Mouse (Mus musculus) MEL (cell line): Measurements from ENCODE around the gene D130043K22Rik. TPM values are rescaled to one million over a fixed set of nuclear protein-coding genes. Genes with fewer than 3 reads are reported as not detected.

Source experiments
- DNase-seq: peaks from one replicate; pipeline ENCODE4 v3.0.0; 2011; ENCODE audit warnings: low read depth, low spot score
- H3K27ac ChIP-seq: 2 replicates; pipeline ENCODE4 v1.5.1; 2012; ENCODE audit warnings: low read depth, mild to moderate bottlenecking, control low read depth, low read length, moderate library complexity; ENCODE audit not compliant: control insufficient read depth
- H3K27me3 ChIP-seq, 2 experiments: fragments of 150-350 bp in 1 of 2; sonication (generic) in 1 of 2; 2 replicates each; pipeline ENCODE4 v1.6.1; 2012; ENCODE audit warnings: low read length in 2 of 2, mild to moderate bottlenecking in 2 of 2, improper control_type of control experiment in 1 of 2, moderate library complexity in 1 of 2; ENCODE audit not compliant: insufficient read depth in 2 of 2, control insufficient read depth in 1 of 2
- H3K36me3 ChIP-seq, 2 experiments: 2 replicates each; pipeline ENCODE4 v1.6.1; 2012 to 2014; ENCODE audit warnings: low read length in 2 of 2, improper control_type of control experiment in 1 of 2, inconsistent platforms in 1 of 2, mild to moderate bottlenecking in 1 of 2; ENCODE audit not compliant: insufficient read depth in 2 of 2, control insufficient read depth in 1 of 2
- H3K4me1 ChIP-seq, 2 experiments: fragments of 150-350 bp in 1 of 2; sonication (generic) in 1 of 2; 2 replicates each; pipeline ENCODE4 v1.6.1; 2012; ENCODE audit warnings: low read length in 2 of 2, improper control_type of control experiment in 1 of 2, mild to moderate bottlenecking in 1 of 2; ENCODE audit not compliant: insufficient read depth in 2 of 2, control insufficient read depth in 1 of 2
- H3K4me3 ChIP-seq, 2 experiments: fragments of 150-350 bp in 1 of 2; sonication (generic) in 1 of 2; 2 replicates each; pipeline ENCODE4 v1.5.1; 2012; ENCODE audit warnings: low read depth in 2 of 2, low read length in 2 of 2, mild to moderate bottlenecking in 2 of 2, moderate library complexity in 2 of 2, control low read depth in 1 of 2, improper control_type of control experiment in 1 of 2; ENCODE audit not compliant: control insufficient read depth in 1 of 2, insufficient read depth in 1 of 2
- H3K79me2 ChIP-seq: 2 replicates; pipeline ENCODE4 v1.6.1; 2012; ENCODE audit warnings: mild to moderate bottlenecking, low read length, moderate library complexity; ENCODE audit not compliant: control insufficient read depth, poor library complexity, insufficient read depth
- H3K9ac ChIP-seq: 2 replicates; pipeline ENCODE4 v1.6.1; 2012; ENCODE audit warnings: low read depth, mild to moderate bottlenecking, control low read depth, low read length, moderate library complexity; ENCODE audit not compliant: control insufficient read depth, poor library complexity, severe bottlenecking
- H3K9me3 ChIP-seq: fragments of 150-350 bp; sonication (generic); replicated peaks from 2 replicates; pipeline ENCODE4 v1.6.1; 2012; ENCODE audit warnings: mild to moderate bottlenecking, low read length, improper control_type of control experiment, moderate library complexity; ENCODE audit not compliant: insufficient read depth
- BHLHE40 ChIP-seq: IDR thresholded peaks from 2 replicates; pipeline ENCODE4 v1.6.1; 2012; ENCODE audit warnings: low read depth, mild to moderate bottlenecking, inconsistent platforms, low read length, improper control_type of control experiment, borderline replicate concordance
- CHD1 ChIP-seq: IDR thresholded peaks from 2 replicates; pipeline ENCODE4 v1.6.1; 2012; ENCODE audit warnings: low read depth, mild to moderate bottlenecking, inconsistent platforms, low read length, improper control_type of control experiment
- CHD2 ChIP-seq: IDR thresholded peaks from 2 replicates; pipeline ENCODE4 v1.6.1; 2011; ENCODE audit warnings: low read length, improper control_type of control experiment
- E2F4 ChIP-seq: IDR thresholded peaks from 2 replicates; pipeline ENCODE4 v1.6.1; 2011; ENCODE audit warnings: low read depth, low read length, improper control_type of control experiment, borderline replicate concordance
- EP300 ChIP-seq, 2 experiments: IDR thresholded peaks; 2 replicates each; pipeline ENCODE4 v1.6.1; 2011; ENCODE audit warnings: improper control_type of control experiment in 2 of 2, low read length in 2 of 2, low read depth in 1 of 2, mild to moderate bottlenecking in 1 of 2
- MAX ChIP-seq: IDR thresholded peaks from 2 replicates; pipeline ENCODE4 v1.6.1; 2011; ENCODE audit warnings: low read length, improper control_type of control experiment
- MEF2A ChIP-seq: IDR thresholded peaks from 2 replicates; pipeline ENCODE4 v1.6.1; 2014; ENCODE audit warnings: low read depth, mild to moderate bottlenecking, inconsistent platforms, low read length, improper control_type of control experiment; ENCODE audit not compliant: poor library complexity, insufficient replicate concordance, severe bottlenecking; ENCODE audit errors: extremely low read depth
- MXI1 ChIP-seq: IDR thresholded peaks from 2 replicates; pipeline ENCODE4 v1.6.1; 2011; ENCODE audit warnings: mild to moderate bottlenecking, low read depth, low read length, improper control_type of control experiment
- MYB ChIP-seq: IDR thresholded peaks from 2 replicates; pipeline ENCODE4 v1.6.1; 2011; ENCODE audit warnings: mild to moderate bottlenecking, low read depth, low read length, improper control_type of control experiment
- NELFE ChIP-seq: IDR thresholded peaks from 2 replicates; pipeline ENCODE4 v1.6.1; 2011; ENCODE audit warnings: low read depth, low read length, improper control_type of control experiment
- POLR2A ChIP-seq, 2 experiments: IDR thresholded peaks; 2 replicates each; pipeline ENCODE4 v1.6.1; 2011 to 2012; ENCODE audit warnings: low read length in 2 of 2, mild to moderate bottlenecking in 2 of 2, control low read depth in 1 of 2, improper control_type of control experiment in 1 of 2, low read depth in 1 of 2, moderate library complexity in 1 of 2; ENCODE audit not compliant: control insufficient read depth in 1 of 2, insufficient read depth in 1 of 2, poor library complexity in 1 of 2
- POLR2AphosphoS2 ChIP-seq: IDR thresholded peaks from 2 replicates; pipeline ENCODE4 v1.6.1; 2011; ENCODE audit warnings: low read length, improper control_type of control experiment
- POLR2AphosphoS5 ChIP-seq: IDR thresholded peaks from 2 replicates; pipeline ENCODE4 v1.6.1; 2012; ENCODE audit warnings: low read depth, borderline replicate concordance, mild to moderate bottlenecking, inconsistent platforms, low read length, moderate library complexity, mixed read lengths
- RAD21 ChIP-seq: IDR thresholded peaks from 2 replicates; pipeline ENCODE4 v1.6.1; 2011; ENCODE audit warnings: mild to moderate bottlenecking, low read depth, low read length, improper control_type of control experiment
- RCOR1 ChIP-seq: IDR thresholded peaks from 2 replicates; pipeline ENCODE4 v1.6.1; 2012; ENCODE audit warnings: low read depth, mild to moderate bottlenecking, inconsistent platforms, low read length, improper control_type of control experiment
- SMC3 ChIP-seq: IDR thresholded peaks from 2 replicates; pipeline ENCODE4 v1.6.1; 2011; ENCODE audit warnings: low read depth, low read length, improper control_type of control experiment
- TAL1 ChIP-seq: IDR thresholded peaks from 2 replicates; pipeline ENCODE4 v1.6.1; 2012; ENCODE audit warnings: mild to moderate bottlenecking, inconsistent platforms, low read length, moderate library complexity, mixed read lengths
- TBP ChIP-seq: IDR thresholded peaks from 2 replicates; pipeline ENCODE4 v1.8.0; 2011; ENCODE audit warnings: low read depth, low read length, improper control_type of control experiment
- TCF12 ChIP-seq: IDR thresholded peaks from 2 replicates; pipeline ENCODE4 v1.6.1; 2014; ENCODE audit warnings: low read depth, mild to moderate bottlenecking, inconsistent platforms, low read length, improper control_type of control experiment, moderate library complexity
- UBTF ChIP-seq: IDR thresholded peaks from 2 replicates; pipeline ENCODE4 v1.6.1; 2012; ENCODE audit warnings: low read depth, mild to moderate bottlenecking, inconsistent platforms, low read length, improper control_type of control experiment, moderate library complexity, borderline replicate concordance; ENCODE audit not compliant: insufficient read depth
- USF2 ChIP-seq, 2 experiments: IDR thresholded peaks; 2 replicates each; pipeline ENCODE4 v1.6.1; 2011 to 2012; ENCODE audit warnings: improper control_type of control experiment in 2 of 2, low read length in 2 of 2, borderline replicate concordance in 1 of 2, inconsistent platforms in 1 of 2, low read depth in 1 of 2, mild to moderate bottlenecking in 1 of 2; ENCODE audit not compliant: insufficient read depth in 1 of 2
- ZKSCAN1 ChIP-seq: IDR thresholded peaks from 2 replicates; pipeline ENCODE4 v1.6.1; 2012; ENCODE audit warnings: low read depth, mild to moderate bottlenecking, inconsistent platforms, low read length, improper control_type of control experiment, moderate library complexity
- polyA plus RNA-seq, 2 experiments: library from polyadenylated mRNA; stranded (reverse) in 1 of 2; unstranded in 1 of 2; fragments of >175 nt in 1 of 2; fragments of >200 nt in 1 of 2; gene quantifications; 2 replicates each; pipeline versions ENCODE4 v1.2.1 to v1.2.4; 2012; ENCODE audit warnings: low replicate concordance in 2 of 2, low read depth in 1 of 2; ENCODE audit not compliant: insufficient read length in 2 of 2, insufficient read depth in 1 of 2, missing spikeins in 1 of 2
- total RNA-seq: library from RNA; depleted of rRNA; stranded (reverse); fragments of 300-350 nt; gene quantifications from 2 replicates; pipeline ENCODE4 v1.2.3, GENCODE M21; 2012

Gene D130043K22Rik
- total and polyA plus RNA-seq, 3 experiments: not detected

DNA sequence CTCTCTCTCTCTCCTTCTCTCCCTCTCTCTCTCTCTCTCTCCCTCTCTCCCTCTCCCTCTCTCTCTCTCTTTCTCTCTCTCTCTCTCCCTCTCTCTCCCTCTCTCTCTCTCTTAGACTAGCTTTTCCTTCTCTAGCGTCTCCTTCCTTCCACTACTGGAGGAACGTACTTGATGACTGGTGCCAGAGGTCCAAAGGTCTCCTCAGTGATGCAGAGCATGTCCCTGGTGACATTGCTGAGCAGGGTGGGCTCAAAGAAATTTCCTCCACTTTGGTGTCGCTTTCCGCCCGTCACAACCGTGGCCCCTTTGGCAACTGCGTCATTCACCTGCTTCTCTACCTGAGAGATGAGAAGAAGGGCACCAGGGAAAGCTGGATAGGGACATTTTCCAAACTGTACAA, 68.6 kb downstream of the D130043K22Rik start:
- H3K36me3 ChIP-seq: no peaks in the 10 kb centered on the region
- peaks cover 7% of the 10 kb centered on the region in 2 experiments for H3K27me3 ChIP-seq
- H3K4me3 ChIP-seq: no peak overlapping the region
- TF ChIP-seq UBTF: no peak
- TF ChIP-seq NELFE: no peak
- no peak for TF ChIP-seq E2F4
- TF ChIP-seq TBP: no peak
- TF ChIP-seq POLR2AphosphoS5: no peak
- H3K9me3 ChIP-seq: no peaks in the 10 kb centered on the region
- DNase-seq: no peak
- no peak overlapping the region for H3K27ac ChIP-seq
- no peaks in the 10 kb centered on the region for H3K79me2 ChIP-seq
- no peak overlapping the region for H3K9ac ChIP-seq
- no peaks in the 10 kb centered on the region for H3K4me1 ChIP-seq

DNA sequence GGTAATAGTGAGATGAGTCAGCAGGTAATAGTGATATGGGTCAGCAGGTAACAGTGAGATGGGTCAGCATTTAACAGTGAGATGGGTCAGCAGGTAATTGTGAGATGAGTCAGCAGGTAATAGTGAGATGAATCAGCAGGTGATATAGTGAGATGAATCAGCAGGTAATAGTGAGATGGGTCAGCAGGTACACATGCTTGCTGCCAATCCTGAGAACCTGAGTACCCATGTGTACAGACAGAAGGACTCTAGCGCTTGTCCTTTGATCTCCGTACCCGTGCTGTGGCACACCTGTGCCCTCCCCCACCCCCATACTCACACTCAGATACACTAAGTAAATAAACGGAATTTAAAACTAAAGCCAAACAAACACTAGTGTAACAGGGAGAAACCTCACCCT, 70.0 kb downstream of the D130043K22Rik start:
- TF ChIP-seq POLR2AphosphoS2 (no peak), USF2 (IDR thresholded peaks at IDR 0.05; ENCODE audit: borderline replicate concordance in 1 of 2, insufficient read depth in 1 of 2, low read depth in 1 of 2, low read length in 2 of 2) (no peak), CHD2 (no peak), TAL1 (no peak), BHLHE40 (no peak), MYB (no peak), CHD1 (no peak), MEF2A (no peak), UBTF (no peak), MXI1 (no peak), MAX (no peak), SMC3 (no peak), TCF12 (no peak), ZKSCAN1 (no peak), EP300 (IDR thresholded peaks at IDR 0.05; ENCODE audit: low read depth in 1 of 2, low read length in 2 of 2) (no peak), RAD21 (no peak), RCOR1 (no peak), POLR2A (IDR thresholded peaks at IDR 0.05; ENCODE audit: control insufficient read depth in 1 of 2, insufficient read depth in 1 of 2, low read depth in 1 of 2, low read length in 2 of 2, poor library complexity in 1 of 2) (no peak)
- H3K4me1 ChIP-seq: no peaks in the 10 kb centered on the region
- no peak overlapping the region for H3K9ac ChIP-seq
- DNase-seq: no peak
- H3K79me2 ChIP-seq: no peaks in the 10 kb centered on the region
- H3K4me3 ChIP-seq: no peak overlapping the region
- peaks cover 4 to 7% of the 10 kb centered on the region in 2 experiments for H3K27me3 ChIP-seq
- H3K9me3 ChIP-seq: no peaks in the 10 kb centered on the region
- no peaks in the 10 kb centered on the region for H3K36me3 ChIP-seq
- H3K27ac ChIP-seq: no peak overlapping the region
